Mouse (Mus musculus) megakaryocyte, embryonic 14.5 days (primary cell): ENCODE results near the gene Eif2s3x.

ENCODE experiments used
- FLI1 ChIP-seq: IDR thresholded peaks from 2 replicates; pipeline ENCODE4 v1.6.1; 2012; ENCODE audit warnings: low read length, inconsistent platforms, mixed read lengths
- GATA1 ChIP-seq: IDR thresholded peaks from 3 replicates; pipeline ENCODE4 v1.6.1; 2012; ENCODE audit warnings: mixed read lengths, low read length, inconsistent platforms, borderline replicate concordance

GRCm38 (mm10) chrX:94212264-94212596 lies 432 bp downstream of the Eif2s3x start:
- TF ChIP-seq GATA1 (no peak), FLI1 (no peak)
